Mouse (Mus musculus): ENCODE results near the gene S1pr4. TPM values are rescaled to one million over a fixed set of nuclear protein-coding genes. Genes with fewer than 3 reads are reported as not detected.
A peak's percentile ranks its signal among the peaks of the same experiment; 100 is the strongest.

S1pr4 gene
- polyA plus RNA-seq, 1 experiment from 2014 or later, result 0.34 TPM

- ATAC-seq (ENCODE audit: low FRiP score, low TSS enrichment) (no peak), DNase-seq (no peak)
- 88% methylated on average over 38 of the region's 38 CpGs for WGBS
- peaks cover 17% of the 10 kb centered on the region for H3K4me1 ChIP-seq (ENCODE audit: control insufficient read depth, insufficient read depth, low read length)
- no peak overlapping the region for H3K4me3 ChIP-seq (replicated peaks; ENCODE audit: low read depth, low read length)
- no peak overlapping the region for H3K4me2 ChIP-seq (ENCODE audit: low read length)
- no peak overlapping the region for H3K27ac ChIP-seq (replicated peaks; ENCODE audit: low read depth, low read length)
- H3K9ac ChIP-seq (replicated peaks; ENCODE audit: low read length), result 0 out of 2 replicates have a peak overlapping the region, but pooled peaks have one; percentile 12
- H3K27me3 ChIP-seq (ENCODE audit: control insufficient read depth, insufficient read depth, low read length), result no peaks in the 10 kb centered on the region
- H3K9me3 ChIP-seq (ENCODE audit: control insufficient read depth, low read length), result no peaks in the 10 kb centered on the region
- H3K36me3 ChIP-seq (ENCODE audit: control insufficient read depth, insufficient read depth, low read length), result no peaks in the 10 kb centered on the region
Observed at GRCm38 (mm10) chr10:81498316-81499249, 1.3 kb downstream of the S1pr4 start.

GRCm38 (mm10) chr10:81497401-81498270 lies 2.3 kb downstream of the S1pr4 start:
- H3K9ac ChIP-seq (replicated peaks; ENCODE audit: low read length), result peak overlapping the region; percentile 55; the same call in 1 of the 2 replicates
- H3K9me3 ChIP-seq (ENCODE audit: control insufficient read depth, low read length), result no peaks in the 10 kb centered on the region
- ATAC-seq (ENCODE audit: low FRiP score, low TSS enrichment) (no peak), DNase-seq (no peak)
- peaks cover 6% of the 10 kb centered on the region for H3K36me3 ChIP-seq (ENCODE audit: control insufficient read depth, insufficient read depth, low read length)
- no peaks in the 10 kb centered on the region for H3K27me3 ChIP-seq (ENCODE audit: control insufficient read depth, insufficient read depth, low read length)
- WGBS, result 79% methylated on average over 17 of the region's 17 CpGs
- H3K4me3 ChIP-seq (replicated peaks; ENCODE audit: low read depth, low read length), result peak overlapping the region; percentile 80
- H3K27ac ChIP-seq (replicated peaks; ENCODE audit: low read depth, low read length), result peak overlapping the region; percentile 75; the same call in 1 of the 2 replicates
- peaks cover 17% of the 10 kb centered on the region for H3K4me1 ChIP-seq (ENCODE audit: control insufficient read depth, insufficient read depth, low read length)
- H3K4me2 ChIP-seq (ENCODE audit: low read length), result peak overlapping the region; percentile 96

- Histone ChIP-seq H3K4me2 (ENCODE audit: low read length) (peak overlapping the region; percentile 96), H3K27ac (replicated peaks; ENCODE audit: low read depth, low read length) (peak overlapping the region; percentile 75), H3K4me3 (replicated peaks; ENCODE audit: low read depth, low read length) (peak overlapping the region; percentile 80), H3K9me3 (ENCODE audit: control insufficient read depth, low read length) (no peaks in the 10 kb centered on the region), H3K9ac (replicated peaks; ENCODE audit: low read length) (peak overlapping the region; percentile 55), H3K4me1 (ENCODE audit: control insufficient read depth, insufficient read depth, low read length) (peaks cover 17% of the 10 kb centered on the region), H3K36me3 (ENCODE audit: control insufficient read depth, insufficient read depth, low read length) (peaks cover 13% of the 10 kb centered on the region), H3K27me3 (ENCODE audit: control insufficient read depth, insufficient read depth, low read length) (no peaks in the 10 kb centered on the region)
- DNase-seq, result no peak
- ATAC-seq (ENCODE audit: low FRiP score, low TSS enrichment), result no peak
- 40% methylated on average over 4 of the region's 4 CpGs for WGBS
Observed at GRCm38 (mm10) chr10:81496969-81497368, 3.0 kb downstream of the S1pr4 start.

- Histone ChIP-seq H3K4me2 (ENCODE audit: low read length) (peak within 1 kb of the TSS; percentile 96), H3K36me3 (ENCODE audit: control insufficient read depth, insufficient read depth, low read length) (peaks cover 19% of the 10 kb centered on the region), H3K4me3 (replicated peaks; ENCODE audit: low read depth, low read length) (peak within 1 kb of the TSS; percentile 80), H3K27ac (replicated peaks; ENCODE audit: low read depth, low read length) (peak within 1 kb of the TSS; percentile 75), H3K9ac (replicated peaks; ENCODE audit: low read length) (peak within 1 kb of the TSS; percentile 77), H3K4me1 (ENCODE audit: control insufficient read depth, insufficient read depth, low read length) (peaks cover 17% of the 10 kb centered on the region), H3K27me3 (ENCODE audit: control insufficient read depth, insufficient read depth, low read length) (no peaks in the 10 kb centered on the region), H3K9me3 (ENCODE audit: control insufficient read depth, low read length) (no peaks in the 10 kb centered on the region)
- WGBS, result under 1% methylated on average over 45 of the region's 45 CpGs
- DNase-seq (peak; percentile 99), ATAC-seq (ENCODE audit: low FRiP score, low TSS enrichment) (peak; percentile 94)
Observed at GRCm38 (mm10) chr10:81496264-81496901, 3.5 kb downstream of the S1pr4 start, which contains the start of gene Ncln. TSS of gene Ncln (minus strand) at chr10:81496392.

DNA sequence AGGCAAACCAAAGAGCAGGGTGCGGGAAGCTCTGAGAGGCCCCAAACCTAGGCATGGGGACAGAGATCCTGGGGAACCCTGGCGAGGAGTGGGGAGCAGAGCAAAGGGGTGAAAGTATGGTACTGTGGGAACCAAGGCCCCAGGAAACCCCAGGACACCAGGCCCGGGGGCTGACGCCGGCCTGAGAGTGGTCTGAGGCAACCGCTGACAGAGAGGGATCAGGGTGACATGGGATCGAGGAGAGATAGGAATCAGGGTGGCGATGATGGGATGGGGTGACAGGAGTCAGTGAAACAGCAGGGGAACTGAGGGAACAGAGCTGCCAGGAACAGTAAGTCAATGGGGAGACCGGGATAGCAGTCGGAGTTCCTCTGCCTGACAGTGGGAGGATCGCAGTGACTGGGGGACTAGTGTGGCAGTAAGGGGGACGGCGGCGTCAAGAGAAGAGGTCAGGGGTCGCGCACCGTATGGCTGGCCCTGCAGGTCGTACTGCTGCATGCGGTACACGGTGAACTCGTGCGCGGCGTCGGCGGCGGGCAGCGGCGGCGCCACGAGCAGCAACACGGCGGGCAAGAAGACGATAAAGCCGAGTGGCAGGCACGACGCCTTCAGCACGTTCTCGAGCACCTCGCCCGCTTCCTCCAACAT lies 4.2 kb downstream of the S1pr4 start:
- Histone ChIP-seq H3K4me3 (replicated peaks; ENCODE audit: low read depth, low read length) (peak overlapping the region; percentile 80), H3K27me3 (ENCODE audit: control insufficient read depth, insufficient read depth, low read length) (no peaks in the 10 kb centered on the region), H3K9me3 (ENCODE audit: control insufficient read depth, low read length) (no peaks in the 10 kb centered on the region), H3K4me2 (ENCODE audit: low read length) (peak overlapping the region; percentile 96), H3K4me1 (ENCODE audit: control insufficient read depth, insufficient read depth, low read length) (peaks cover 17% of the 10 kb centered on the region), H3K27ac (replicated peaks; ENCODE audit: low read depth, low read length) (peak overlapping the region; percentile 75), H3K36me3 (ENCODE audit: control insufficient read depth, insufficient read depth, low read length) (peaks cover 25% of the 10 kb centered on the region), H3K9ac (replicated peaks; ENCODE audit: low read length) (peak overlapping the region; percentile 77)
- peak; percentile 38 for ATAC-seq (ENCODE audit: low FRiP score, low TSS enrichment)
- DNase-seq, result no peak
- WGBS, result 2% methylated on average over 41 of the region's 41 CpGs

DNA sequence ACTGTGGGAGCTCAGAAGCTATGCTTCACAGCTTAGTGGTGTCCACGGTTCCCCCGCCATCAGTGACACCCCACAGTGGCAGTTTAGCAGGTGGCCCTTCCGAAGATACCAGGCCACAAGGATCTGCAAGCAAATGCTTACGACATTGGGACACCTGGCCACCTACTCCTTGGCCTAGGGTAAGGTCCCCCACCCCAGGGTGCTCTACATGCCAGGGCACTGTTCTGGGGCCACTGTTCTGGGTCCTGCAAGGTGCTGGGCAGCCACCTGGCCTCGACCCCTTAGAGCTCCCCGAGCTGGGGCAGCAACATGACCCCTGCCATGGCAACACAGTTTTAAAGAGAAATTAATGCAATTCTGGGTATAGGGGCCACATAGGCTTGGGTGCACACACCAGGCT lies 4.8 kb downstream of the S1pr4 start:
- Histone ChIP-seq H3K36me3 (ENCODE audit: control insufficient read depth, insufficient read depth, low read length) (peaks cover 31% of the 10 kb centered on the region), H3K4me2 (ENCODE audit: low read length) (peak overlapping the region; percentile 96), H3K27me3 (ENCODE audit: control insufficient read depth, insufficient read depth, low read length) (no peaks in the 10 kb centered on the region), H3K4me1 (ENCODE audit: control insufficient read depth, insufficient read depth, low read length) (peaks cover 17% of the 10 kb centered on the region), H3K9me3 (ENCODE audit: control insufficient read depth, low read length) (no peaks in the 10 kb centered on the region), H3K4me3 (replicated peaks; ENCODE audit: low read depth, low read length) (peak overlapping the region; percentile 80), H3K9ac (replicated peaks; ENCODE audit: low read length) (peak overlapping the region; percentile 77), H3K27ac (replicated peaks; ENCODE audit: low read depth, low read length) (peak overlapping the region; percentile 75; the same call in 1 of the 2 replicates)
- no peak for DNase-seq
- 80% methylated on average over 6 of the region's 6 CpGs for WGBS
- ATAC-seq (ENCODE audit: low FRiP score, low TSS enrichment), result no peak

GRCm38 (mm10) chr10:81494260-81495041 lies 5.5 kb downstream of the S1pr4 start:
- no peak overlapping the region for H3K27ac ChIP-seq (replicated peaks; ENCODE audit: low read depth, low read length)
- peak overlapping the region; percentile 80; the same call in 1 of the 2 replicates for H3K4me3 ChIP-seq (replicated peaks; ENCODE audit: low read depth, low read length)
- WGBS, result 88% methylated on average over 11 of the region's 11 CpGs
- DNase-seq (no peak), ATAC-seq (ENCODE audit: low FRiP score, low TSS enrichment) (no peak)
- H3K9ac ChIP-seq (replicated peaks; ENCODE audit: low read length), result peak overlapping the region; percentile 77; the same call in 1 of the 2 replicates
- H3K36me3 ChIP-seq (ENCODE audit: control insufficient read depth, insufficient read depth, low read length), result peaks cover 38% of the 10 kb centered on the region
- H3K27me3 ChIP-seq (ENCODE audit: control insufficient read depth, insufficient read depth, low read length), result no peaks in the 10 kb centered on the region
- H3K4me2 ChIP-seq (ENCODE audit: low read length), result peak overlapping the region; percentile 96
- H3K4me1 ChIP-seq (ENCODE audit: control insufficient read depth, insufficient read depth, low read length), result peaks cover 17% of the 10 kb centered on the region
- no peaks in the 10 kb centered on the region for H3K9me3 ChIP-seq (ENCODE audit: control insufficient read depth, low read length)
